ENCODE assay signal across 21 mouse cellular contexts in the genomic region with DNA sequence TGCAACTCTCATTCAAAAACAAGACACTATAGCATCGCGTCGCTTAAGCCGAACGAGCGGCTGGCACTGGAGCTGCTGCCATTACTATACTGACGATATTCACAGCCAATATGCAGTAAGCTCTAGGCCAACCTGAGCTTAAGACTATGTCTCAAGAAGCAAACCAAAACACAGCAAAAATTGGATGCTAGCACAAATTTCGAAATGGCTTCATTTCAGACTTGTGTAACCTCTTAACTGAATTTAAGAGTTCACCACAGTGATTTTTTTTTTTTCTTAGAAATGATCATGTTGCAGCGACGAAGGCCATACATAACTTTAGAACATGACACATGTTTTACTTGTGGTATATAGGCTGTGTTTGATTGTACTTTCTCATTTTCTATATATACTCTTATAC. TPM values are rescaled to one million over a fixed set of nuclear protein-coding genes. Genes with fewer than 3 reads are reported as not detected.
DNase-seq lines count a peak whose midpoint lies in the region; ATAC-seq lines count a peak whose summit lies in the region.
"Had no signal": no experiment of that assay in that cellular context is flagged by ENCODE, and none has a peak within 500 bp of the region (broad histone marks: within the 10 kb centered on the region; RNA-seq: fewer than 3 reads in every experiment).

No protein-coding gene starts in this region.

- peak; percentile 62 for DNase-seq in 416B (ENCODE audit: low read depth)
- DNase-seq in adipocyte (ENCODE audit: low spot score), result peak; percentile 74
- peak; percentile 79 for DNase-seq in fat pad, adult 2 months (ENCODE audit: extremely low read depth, low read depth, low spot score)
- no peak for DNase-seq in spleen, adult 18-20 months
- DNase-seq in thymus, postnatal 4 days, result no peak
- DNase-seq: adrenal gland, adult 2 months; adrenal gland, adult 8-10 months; adrenal gland, postnatal 10 days; adrenal gland, postnatal 14 days; adrenal gland, postnatal 25 days; adrenal gland, postnatal 36 days; B cell, adult 2 months; cerebellum, adult 11 months; cerebellum, adult 11-12 months; cerebellum, adult 18-20 months; cerebellum, adult 2 months; cerebellum, adult 8-10 months; cerebellum, adult 9-10 months had no signal

- ATAC-seq in CD4-positive, CD25-positive, alpha-beta regulatory T cell, adult 4 months, result no peak
- ATAC-seq: activated CD4-positive, CD25-positive, alpha-beta regulatory T cell, adult 4 months; Patski had no signal

RNA-seq across cellular contexts. Expression of gene Orc3, which starts 8.1 kb away (rescaled TPM):
- 100 to 1,000 TPM; 101 to 113 TPM for polyA plus RNA-seq in CD4-positive, CD25-positive, alpha-beta regulatory T cell, adult 4 months (2017; shearing (Covaris generic))

RNA-seq across cellular contexts. Expression of gene Rars2, which starts 8.1 kb away (rescaled TPM):
- polyA plus RNA-seq in CD4-positive, CD25-positive, alpha-beta regulatory T cell, adult 4 months (2017; shearing (Covaris generic)), result 10 to 100 TPM; 45.6 to 59.2 TPM

RNA-seq across cellular contexts. Expression of gene Akirin2, which starts 55.9 kb away (rescaled TPM):
- 10 to 100 TPM in 1 of 2 experiments, 1 to 10 TPM in 1; 8.7 to 14.6 TPM for polyA plus RNA-seq in CD4-positive, CD25-positive, alpha-beta regulatory T cell, adult 4 months (2017; shearing (Covaris generic))

Comparison
In these comparisons a context has a peak if more than half of its experiments do, and no peak if none do; other contexts are left out.
1. DNase-seq: peak in 416B (single experiment), adipocyte (single experiment) and fat pad, adult 2 months (single experiment); none in spleen, adult 18-20 months (0 of 2) and thymus, postnatal 4 days (single experiment).